Mouse (Mus musculus): ENCODE data around the gene Tcte3. TPM values are rescaled to one million over a fixed set of nuclear protein-coding genes. Genes with fewer than 3 reads are reported as not detected.
"Not testable (repeated sequence)": the region's sequence is repeated elsewhere in the genome, so short reads cannot be mapped to it uniquely, and the experiment has no call there.

Tcte3 gene
- polyA plus RNA-seq (2015; fragmentation: Nextera tagmentation; extraction: Ambion mirVana), result 1.1 TPM in 1 of 2 replicates, not detected in the other

GRCm38 (mm10) chr17:15041175-15041729 lies at the start of gene Tcte3, which contains the start of the genes Ermard and Gm3448:
TSS of gene Tcte3 (minus strand) at chr17:15041488.
TSS of gene Ermard (plus strand) at chr17:15041208.
TSS of gene Gm3448 (minus strand) at chr17:15041537.
- 0 out of 2 replicates have a peak within 1 kb of the TSS, but pooled peaks have one; percentile 21 for H3K4me3 ChIP-seq (replicated peaks)
- H3K9ac ChIP-seq; H3K27me3 ChIP-seq; H3K36me3 ChIP-seq; H3K27ac ChIP-seq (replicated peaks); H3K4me2 ChIP-seq (replicated peaks); H3K9me3 ChIP-seq (replicated peaks); H3K4me1 ChIP-seq: not testable (repeated sequence)
- peak; percentile 97 for ATAC-seq (ENCODE audit: insufficient number of reproducible peaks, low FRiP score, low TSS enrichment, low read depth)
- WGBS, result 0% methylated on average over 6 of the region's 56 CpGs

- Histone ChIP-seq H3K9me3 (replicated peaks) (no peaks in the 10 kb centered on the region), H3K9ac (no peak overlapping the region), H3K4me1 (peaks cover 11% of the 10 kb centered on the region; the same call in 1 of the 2 replicates), H3K36me3 (no peaks in the 10 kb centered on the region), H3K27me3 (no peaks in the 10 kb centered on the region), H3K4me3 (replicated peaks) (no peak overlapping the region), H3K27ac (replicated peaks) (no peak overlapping the region), H3K4me2 (replicated peaks) (0 out of 2 replicates have a peak overlapping the region, but pooled peaks have one; percentile 19)
- WGBS, result 10% methylated on average over 8 of the region's 8 CpGs
- peak; percentile 71; the same call in 1 of the 2 replicates for ATAC-seq (ENCODE audit: insufficient number of reproducible peaks, low FRiP score, low TSS enrichment, low read depth)
These were observed 47.3 kb upstream of the Tcte3 start for GRCm38 (mm10) chr17:15088591-15089001.

GRCm38 (mm10) chr17:15088166-15088565 lies 46.9 kb upstream of the Tcte3 start:
- no peaks in the 10 kb centered on the region for H3K9me3 ChIP-seq (replicated peaks)
- H3K9ac ChIP-seq, result no peak overlapping the region
- ATAC-seq (ENCODE audit: insufficient number of reproducible peaks, low FRiP score, low TSS enrichment, low read depth), result no peak
- H3K27me3 ChIP-seq, result no peaks in the 10 kb centered on the region
- H3K4me2 ChIP-seq (replicated peaks), result no peak overlapping the region
- peaks cover 11% of the 10 kb centered on the region; the same call in 1 of the 2 replicates for H3K4me1 ChIP-seq
- no peaks in the 10 kb centered on the region for H3K36me3 ChIP-seq
- H3K27ac ChIP-seq (replicated peaks), result no peak overlapping the region
- 28% methylated on average over 2 of the region's 2 CpGs for WGBS
- no peak overlapping the region for H3K4me3 ChIP-seq (replicated peaks)

- H3K36me3 ChIP-seq, result no peaks in the 10 kb centered on the region
- no peak overlapping the region for H3K9ac ChIP-seq
- 70% methylated on average over 2 of the region's 2 CpGs for WGBS
- no peaks in the 10 kb centered on the region for H3K27me3 ChIP-seq
- no peak overlapping the region for H3K4me3 ChIP-seq (replicated peaks)
- H3K4me2 ChIP-seq (replicated peaks), result no peak overlapping the region
- no peak for ATAC-seq (ENCODE audit: insufficient number of reproducible peaks, low FRiP score, low TSS enrichment, low read depth)
- H3K27ac ChIP-seq (replicated peaks), result no peak overlapping the region
- peaks cover 11% of the 10 kb centered on the region; the same call in 1 of the 2 replicates for H3K4me1 ChIP-seq
- H3K9me3 ChIP-seq (replicated peaks), result no peaks in the 10 kb centered on the region
These were observed 43.7 kb upstream of the Tcte3 start for GRCm38 (mm10) chr17:15085006-15085405.

- no peaks in the 10 kb centered on the region for H3K27me3 ChIP-seq
- no peaks in the 10 kb centered on the region for H3K36me3 ChIP-seq
- no peak overlapping the region for H3K4me2 ChIP-seq (replicated peaks)
- no peak overlapping the region for H3K9ac ChIP-seq
- H3K9me3 ChIP-seq (replicated peaks), result no peaks in the 10 kb centered on the region
- peaks cover 11% of the 10 kb centered on the region; the same call in 1 of the 2 replicates for H3K4me1 ChIP-seq
- H3K27ac ChIP-seq (replicated peaks), result no peak overlapping the region
- ATAC-seq (ENCODE audit: insufficient number of reproducible peaks, low FRiP score, low TSS enrichment, low read depth), result no peak
- WGBS, result 67% methylated on average over 13 of the region's 13 CpGs
- H3K4me3 ChIP-seq (replicated peaks), result no peak overlapping the region
These were observed 43.0 kb upstream of the Tcte3 start for GRCm38 (mm10) chr17:15084226-15084848.

GRCm38 (mm10) chr17:15077536-15077935 lies 36.2 kb upstream of the Tcte3 start:
- 38% methylated on average over 2 of the region's 2 CpGs for WGBS
- Histone ChIP-seq H3K9ac (no peak overlapping the region), H3K4me2 (replicated peaks) (no peak overlapping the region)

GRCm38 (mm10) chr17:15075033-15075432 lies 33.7 kb upstream of the Tcte3 start:
- ATAC-seq (ENCODE audit: insufficient number of reproducible peaks, low FRiP score, low TSS enrichment, low read depth), result no peak
- Histone ChIP-seq H3K27ac (replicated peaks) (no peak overlapping the region), H3K9me3 (replicated peaks) (no peaks in the 10 kb centered on the region), H3K4me2 (replicated peaks) (no peak overlapping the region), H3K27me3 (no peaks in the 10 kb centered on the region), H3K4me3 (replicated peaks) (no peak overlapping the region), H3K4me1 (no peaks in the 10 kb centered on the region), H3K36me3 (no peaks in the 10 kb centered on the region), H3K9ac (no peak overlapping the region)
- 71% methylated on average over 8 of the region's 8 CpGs for WGBS

More at GRCm38 (mm10) chr17:15077536-15077935, 36.2 kb upstream of the Tcte3 start:
- Histone ChIP-seq H3K9me3 (replicated peaks) (no peaks in the 10 kb centered on the region), H3K4me1 (no peaks in the 10 kb centered on the region), H3K36me3 (no peaks in the 10 kb centered on the region), H3K27me3 (no peaks in the 10 kb centered on the region), H3K4me3 (replicated peaks) (no peak overlapping the region), H3K27ac (replicated peaks) (no peak overlapping the region)
- ATAC-seq (ENCODE audit: insufficient number of reproducible peaks, low FRiP score, low TSS enrichment, low read depth), result no peak

GRCm38 (mm10) chr17:15072211-15072610 lies 30.9 kb upstream of the Tcte3 start:
- no peak overlapping the region for H3K9ac ChIP-seq
- H3K4me1 ChIP-seq, result no peaks in the 10 kb centered on the region
- WGBS, result 87% methylated on average over 2 of the region's 2 CpGs
- H3K27ac ChIP-seq (replicated peaks), result no peak overlapping the region
- no peak for ATAC-seq (ENCODE audit: insufficient number of reproducible peaks, low FRiP score, low TSS enrichment, low read depth)
- H3K4me3 ChIP-seq (replicated peaks), result no peak overlapping the region
- H3K27me3 ChIP-seq, result no peaks in the 10 kb centered on the region
- no peaks in the 10 kb centered on the region for H3K9me3 ChIP-seq (replicated peaks)
- H3K4me2 ChIP-seq (replicated peaks), result no peak overlapping the region
- H3K36me3 ChIP-seq, result no peaks in the 10 kb centered on the region

GRCm38 (mm10) chr17:15069124-15069523 lies 27.8 kb upstream of the Tcte3 start:
- Histone ChIP-seq H3K9ac (no peak overlapping the region), H3K27me3 (no peaks in the 10 kb centered on the region), H3K4me3 (replicated peaks) (no peak overlapping the region), H3K9me3 (replicated peaks) (no peaks in the 10 kb centered on the region), H3K4me1 (peaks cover 6% of the 10 kb centered on the region; the same call in 1 of the 2 replicates), H3K36me3 (no peaks in the 10 kb centered on the region), H3K27ac (replicated peaks) (no peak overlapping the region), H3K4me2 (replicated peaks) (no peak overlapping the region)
- no peak for ATAC-seq (ENCODE audit: insufficient number of reproducible peaks, low FRiP score, low TSS enrichment, low read depth)
- 72% methylated on average over 2 of the region's 2 CpGs for WGBS

GRCm38 (mm10) chr17:15068040-15068792 lies 26.9 kb upstream of the Tcte3 start:
- no peak for ATAC-seq (ENCODE audit: insufficient number of reproducible peaks, low FRiP score, low TSS enrichment, low read depth)
- no peak overlapping the region for H3K9ac ChIP-seq
- no peaks in the 10 kb centered on the region for H3K27me3 ChIP-seq
- 0 out of 2 replicates have a peak, but pooled peaks cover 6% of the 10 kb centered on the region for H3K36me3 ChIP-seq
- WGBS, result 51% methylated on average over 8 of the region's 8 CpGs
- peaks cover 6% of the 10 kb centered on the region; the same call in 1 of the 2 replicates for H3K4me1 ChIP-seq
- no peaks in the 10 kb centered on the region for H3K9me3 ChIP-seq (replicated peaks)
- no peak overlapping the region for H3K4me2 ChIP-seq (replicated peaks)
- H3K27ac ChIP-seq (replicated peaks), result no peak overlapping the region
- no peak overlapping the region for H3K4me3 ChIP-seq (replicated peaks)

- Histone ChIP-seq H3K9ac (no peak overlapping the region), H3K4me1 (peaks cover 6% of the 10 kb centered on the region; the same call in 1 of the 2 replicates), H3K4me3 (replicated peaks) (no peak overlapping the region), H3K9me3 (replicated peaks) (no peaks in the 10 kb centered on the region), H3K27ac (replicated peaks) (no peak overlapping the region), H3K36me3 (peaks cover 19% of the 10 kb centered on the region), H3K4me2 (replicated peaks) (no peak overlapping the region), H3K27me3 (no peaks in the 10 kb centered on the region)
- WGBS, result 80% methylated on average over 1 of the region's 1 CpGs
- ATAC-seq (ENCODE audit: insufficient number of reproducible peaks, low FRiP score, low TSS enrichment, low read depth), result no peak
These were observed 25.6 kb upstream of the Tcte3 start for GRCm38 (mm10) chr17:15066911-15067310.

All from embryonic facial prominence, embryonic 15.5 days (tissue).